Mouse (Mus musculus): Measurements from ENCODE around the gene Gm6793. TPM values are rescaled to one million over a fixed set of nuclear protein-coding genes. Genes with fewer than 3 reads are reported as not detected.

Gm6793 gene
- polyA plus RNA-seq, 1 experiment from 2014 or later, result 1.2 TPM

Other genes with a start within 250 kb of the Gm6793 start
- 192 and 212 TPM in 2 replicates for gene Cfdp1, start 160.7 kb downstream of the Gm6793 start, polyA plus RNA-seq (2016; fragmentation: Nextera tagmentation; extraction: Ambion mirVana)
- gene Tmem170, start 138.3 kb downstream of the Gm6793 start, polyA plus RNA-seq (2016; fragmentation: Nextera tagmentation; extraction: Ambion mirVana), result 7.5 and 8.5 TPM in 2 replicates
- 4.7 and 5.1 TPM in 2 replicates for gene Chst5, start 104.6 kb downstream of the Gm6793 start, polyA plus RNA-seq (2016; fragmentation: Nextera tagmentation; extraction: Ambion mirVana)
- gene Tmem231, start 81.2 kb downstream of the Gm6793 start, polyA plus RNA-seq (2016; fragmentation: Nextera tagmentation; extraction: Ambion mirVana), result 20.4 and 22.4 TPM in 2 replicates
- 327 and 330 TPM in 2 replicates for gene Gabarapl2, start 74.3 kb downstream of the Gm6793 start, polyA plus RNA-seq (2016; fragmentation: Nextera tagmentation; extraction: Ambion mirVana)
- gene Adat1, start 22.7 kb downstream of the Gm6793 start, polyA plus RNA-seq (2016; fragmentation: Nextera tagmentation; extraction: Ambion mirVana), result 11.1 and 12.2 TPM in 2 replicates
- gene Kars, start 3.7 kb downstream of the Gm6793 start, polyA plus RNA-seq (2016; fragmentation: Nextera tagmentation; extraction: Ambion mirVana), result 183 and 192 TPM in 2 replicates
- gene Terf2ip, start 3.6 kb downstream of the Gm6793 start, polyA plus RNA-seq (2016; fragmentation: Nextera tagmentation; extraction: Ambion mirVana), result 41.0 and 44.0 TPM in 2 replicates

Data from hindbrain, embryonic 12.5 days (tissue).